Mouse (Mus musculus): Measurements from ENCODE around the gene Fam13a. TPM values are rescaled to one million over a fixed set of nuclear protein-coding genes. Genes with fewer than 3 reads are reported as not detected.

Gene Fam13a
- total RNA-seq, 2 experiments from 2014 or later = 17.3 to 22.0 TPM

GRCm38 (mm10) chr6:58946246-58946645, 78.1 kb downstream of the Fam13a start:
- intact Hi-C loops (cut with DNase I) = no loop called here

GRCm38 (mm10) chr6:58943958-58944357, 80.4 kb downstream of the Fam13a start:
- intact Hi-C loops (cut with DNase I) = no loop called here
- no peak for DNase-seq

More at GRCm38 (mm10) chr6:58946246-58946645, 78.1 kb downstream of the Fam13a start:
- no peak for DNase-seq

GRCm38 (mm10) chr6:58942276-58942675, 82.1 kb downstream of the Fam13a start:
- intact Hi-C loops (cut with DNase I) = no loop called here
- DNase-seq = no peak

DNA sequence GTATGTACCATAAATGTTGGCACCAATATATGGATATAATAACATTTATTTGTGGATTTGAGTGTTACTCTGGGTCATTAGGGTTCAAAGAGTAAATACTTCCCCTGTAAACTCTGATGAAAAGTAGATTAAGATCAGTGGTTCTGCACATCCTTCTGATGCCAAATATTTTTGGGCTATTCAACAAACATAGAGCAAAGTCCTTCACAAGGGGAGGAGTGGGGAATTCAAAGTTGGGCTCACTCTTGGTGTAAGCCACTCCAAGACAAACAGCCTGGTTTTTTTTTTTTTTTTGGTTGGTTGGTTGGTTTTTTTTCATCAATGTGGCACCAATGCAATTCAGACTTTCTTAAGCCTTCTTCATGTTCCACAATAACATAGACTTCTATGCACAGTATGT, 86.6 kb downstream of the Fam13a start:
- no peak for DNase-seq
- intact Hi-C loops (cut with DNase I) = no loop called here

DNA sequence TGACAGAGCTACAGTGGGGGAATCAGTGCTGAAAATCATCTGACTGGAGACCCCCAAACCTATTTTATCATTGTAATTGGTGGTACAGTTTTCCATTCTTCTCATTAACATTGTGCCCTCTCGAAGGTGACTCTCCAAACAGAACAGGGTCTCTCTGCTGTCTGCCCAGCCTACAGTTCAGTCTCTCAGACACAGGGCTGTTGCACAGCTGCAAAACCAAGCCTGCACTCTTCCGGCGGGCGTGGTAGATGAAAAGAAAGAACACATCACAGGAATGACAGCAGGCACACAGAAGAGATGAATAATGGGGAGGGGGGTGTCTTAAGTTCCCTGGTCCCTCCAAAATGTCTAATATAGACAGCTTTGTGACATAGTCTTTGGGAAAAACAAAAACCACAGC, 90.2 kb downstream of the Fam13a start:
- intact Hi-C loops (cut with DNase I) = loop anchor here (5.0 kb wide), 1 partner anchor 83 kb away; no protein-coding TSS in a partner anchor
- DNase-seq = no peak

- DNase-seq = no peak
- intact Hi-C loops (cut with DNase I) = loop anchor here (5.0 kb wide), 1 partner anchor 84 kb away; no protein-coding TSS in a partner anchor
Measured at GRCm38 (mm10) chr6:58933189-58933913, 91.0 kb downstream of the Fam13a start.

DNA sequence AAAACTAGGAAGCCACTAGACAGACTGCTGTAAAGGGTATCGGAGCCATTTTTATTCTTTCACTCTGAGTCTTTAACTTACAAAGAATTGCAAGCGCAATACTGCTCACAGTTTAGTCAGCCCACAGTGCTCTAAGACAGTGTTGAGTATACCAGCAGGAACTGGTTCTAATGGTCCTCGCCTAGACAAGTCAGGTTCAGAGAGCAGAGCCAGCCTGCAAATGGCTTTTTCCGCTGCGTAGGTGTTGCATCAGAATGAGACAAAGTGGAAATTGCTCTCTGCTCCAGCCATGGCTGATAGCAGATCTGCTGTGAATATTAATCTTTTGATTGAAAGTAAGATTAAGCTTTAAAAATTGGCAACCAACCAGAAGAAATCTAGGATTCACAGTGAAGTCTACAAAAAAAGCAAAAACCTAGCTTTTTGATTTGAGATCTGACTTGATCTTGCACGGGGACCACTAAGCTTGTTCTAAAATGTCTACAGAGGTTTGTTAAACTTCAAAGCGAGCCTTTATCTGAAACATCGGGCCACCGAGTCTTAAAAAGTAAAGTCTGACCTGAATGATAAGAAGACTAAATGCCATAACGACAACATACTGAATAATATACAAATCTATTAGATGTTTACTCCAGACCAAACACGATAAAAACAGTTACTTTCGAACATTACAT, 91.7 kb downstream of the Fam13a start:
- intact Hi-C loops (cut with DNase I) = loop anchor here (5.0 kb wide), 1 partner anchor 85 kb away; no protein-coding TSS in a partner anchor
- DNase-seq = no peak

DNA sequence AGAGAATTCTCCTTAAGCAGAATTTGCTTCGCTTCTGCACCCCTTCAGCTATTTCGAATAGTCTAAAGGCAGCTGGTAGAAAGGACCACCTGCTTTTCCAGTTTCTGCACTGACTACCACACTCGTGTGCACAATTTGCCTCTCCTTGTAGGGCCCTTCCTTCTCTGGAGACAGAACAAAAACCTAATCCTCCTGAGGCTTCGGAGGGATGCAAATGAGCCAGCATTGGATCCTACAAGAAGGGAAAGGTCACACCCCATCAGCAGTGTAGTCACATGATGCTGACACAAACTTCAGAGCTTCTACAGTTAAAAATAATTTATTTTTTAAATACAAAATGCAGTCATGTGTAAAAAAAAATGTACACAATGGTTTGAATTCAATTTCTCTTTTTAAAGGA, 93.2 kb downstream of the Fam13a start:
- no peak for DNase-seq

DNA sequence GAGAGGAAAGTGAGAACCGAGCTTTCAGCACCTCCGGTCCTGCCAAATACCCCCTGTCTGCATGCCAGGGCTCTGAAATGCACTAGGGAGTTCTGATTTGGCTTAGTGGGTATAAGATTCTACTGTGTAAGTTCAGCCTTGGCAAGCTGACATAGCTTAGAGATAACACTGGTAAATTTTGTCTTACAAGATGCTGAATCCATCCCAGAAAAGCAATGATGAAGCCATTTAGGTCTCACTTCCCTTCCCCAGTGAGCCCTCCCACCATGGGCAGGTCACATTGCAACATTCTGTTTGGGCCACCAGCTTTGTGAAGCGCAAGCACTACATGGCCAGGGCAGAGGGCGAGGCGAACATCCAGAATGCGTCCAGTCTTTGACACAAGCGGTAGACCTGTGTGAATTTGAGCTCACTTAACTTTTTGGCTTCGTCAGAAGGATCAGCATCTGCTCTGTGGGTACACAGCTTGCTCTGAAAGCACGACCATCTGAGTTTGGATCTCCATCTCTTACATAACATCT, 94.4 kb downstream of the Fam13a start:
- DNase-seq = peak; percentile 62 to 72
- intact Hi-C loops (cut with DNase I) = loop anchor here (5.0 kb wide), 1 partner anchor 87 kb away; no protein-coding TSS in a partner anchor

More for the DNA sequence above, 93.2 kb downstream of the Fam13a start:
- intact Hi-C loops (cut with DNase I) = loop anchor here (5.0 kb wide), 1 partner anchor 86 kb away; no protein-coding TSS in a partner anchor

DNA sequence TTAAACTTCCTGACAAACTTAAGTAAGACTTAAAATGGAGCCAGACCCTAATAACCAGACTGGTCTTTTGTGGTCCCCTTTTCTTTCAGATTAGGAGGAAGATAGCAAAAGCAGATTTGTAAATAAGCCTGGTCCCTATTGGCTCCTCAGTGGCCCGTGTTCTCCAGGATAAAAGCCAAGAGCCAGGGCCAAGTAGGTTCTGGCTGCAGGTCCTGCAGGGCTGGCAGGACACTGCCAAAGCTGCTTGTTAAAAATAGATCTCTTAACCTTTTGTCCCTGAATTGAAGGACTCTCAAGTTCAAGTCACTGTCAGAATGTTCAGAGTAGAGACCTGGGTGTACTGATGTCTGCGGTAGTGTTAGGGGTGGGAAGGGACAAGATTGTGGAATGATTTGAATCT, 96.5 kb downstream of the Fam13a start:
- intact Hi-C loops (cut with DNase I) = no loop called here
- DNase-seq = peak; percentile 38 to 75

DNA sequence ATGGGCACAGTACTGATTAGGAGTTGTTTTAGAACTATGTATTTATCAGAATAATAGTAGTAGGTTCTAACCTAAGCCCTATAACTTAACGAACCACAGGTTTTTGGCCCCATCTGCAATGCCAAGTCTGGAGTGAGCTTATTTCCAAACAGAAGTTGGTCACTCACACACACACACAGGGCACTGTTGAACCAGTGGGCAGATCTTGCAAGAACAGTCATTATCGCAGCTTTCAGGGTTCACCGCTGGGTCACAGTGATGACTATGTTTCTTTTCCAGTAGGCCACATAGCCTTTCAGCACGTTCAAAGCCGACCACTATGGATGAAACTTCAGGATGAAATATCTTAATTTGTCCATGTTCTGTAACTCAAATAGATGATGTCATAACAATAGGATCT, 101.8 kb downstream of the Fam13a start:
- intact Hi-C loops (cut with DNase I) = loop anchor here (2.0 kb wide), 1 partner anchor 258 kb away; no protein-coding TSS in a partner anchor
- no peak for DNase-seq

GRCm38 (mm10) chr6:58921623-58922022, 102.7 kb downstream of the Fam13a start:
- DNase-seq = no peak
- intact Hi-C loops (cut with DNase I) = loop anchor here (2.0 kb wide), 1 partner anchor 259 kb away; no protein-coding TSS in a partner anchor

DNA sequence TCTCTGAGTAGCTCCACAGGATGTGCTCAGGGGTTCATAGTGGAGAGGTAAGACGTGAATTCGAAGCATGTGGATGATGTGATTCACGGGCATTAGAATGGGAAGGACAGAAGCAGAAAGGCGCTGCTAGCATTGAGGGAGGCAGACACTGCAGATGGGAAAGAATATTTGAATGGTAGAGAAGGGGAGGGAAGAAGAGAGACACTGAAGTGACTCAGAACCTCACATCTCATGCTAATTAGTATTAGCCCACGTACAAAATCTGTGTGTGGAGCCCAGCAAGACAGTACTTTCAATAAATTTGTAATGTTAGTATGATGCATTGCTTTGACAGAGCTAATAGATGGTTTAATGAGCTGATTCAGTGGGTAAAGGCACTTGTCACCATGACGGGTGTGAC, 103.6 kb downstream of the Fam13a start:
- no peak for DNase-seq
- intact Hi-C loops (cut with DNase I) = no loop called here

DNA sequence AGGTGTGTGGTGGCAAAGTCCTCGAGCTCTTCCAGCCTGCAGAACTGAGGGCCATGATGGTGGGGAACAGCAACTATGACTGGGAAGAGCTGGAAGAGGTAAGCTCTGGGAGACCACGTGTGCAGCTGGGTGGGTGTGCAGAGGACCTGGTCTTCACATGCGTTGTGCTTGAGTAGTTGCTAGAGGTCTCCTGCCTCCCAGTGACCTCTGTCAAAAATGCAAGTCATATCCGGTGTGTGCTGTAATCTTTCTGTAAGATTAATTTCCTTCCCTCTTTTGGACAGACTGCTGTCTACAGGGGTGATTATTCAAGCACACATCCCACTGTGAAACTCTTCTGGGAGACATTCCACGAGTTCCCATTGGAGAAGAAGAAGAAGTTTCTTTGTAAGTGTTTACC, 107.9 kb downstream of the Fam13a start:
- intact Hi-C loops (cut with DNase I) = no loop called here
- no peak for DNase-seq

DNA sequence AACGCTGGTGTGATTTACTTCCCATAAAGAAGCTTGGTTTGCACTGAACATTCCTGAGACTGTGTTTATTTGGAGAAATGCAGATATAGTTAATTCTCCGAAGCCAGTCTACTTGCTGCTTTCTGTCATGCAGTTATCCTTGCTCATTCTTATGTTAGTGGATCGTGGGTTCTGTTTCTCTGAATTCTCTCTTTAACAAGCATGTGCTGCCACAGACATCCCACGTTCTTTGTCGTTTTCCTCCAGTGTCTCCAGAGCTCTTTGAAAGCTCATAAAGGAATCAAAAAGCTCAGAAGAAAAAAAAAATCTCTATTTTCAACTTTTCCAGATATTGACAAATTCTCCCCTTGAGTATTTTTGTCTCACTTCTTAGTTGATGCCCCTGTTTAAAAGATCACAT, 110.4 kb downstream of the Fam13a start:
- intact Hi-C loops (cut with DNase I) = no loop called here
- no peak for DNase-seq

- intact Hi-C loops (cut with DNase I) = no loop called here
- no peak for DNase-seq
Measured at GRCm38 (mm10) chr6:58913551-58913950, 110.8 kb downstream of the Fam13a start.

DNA sequence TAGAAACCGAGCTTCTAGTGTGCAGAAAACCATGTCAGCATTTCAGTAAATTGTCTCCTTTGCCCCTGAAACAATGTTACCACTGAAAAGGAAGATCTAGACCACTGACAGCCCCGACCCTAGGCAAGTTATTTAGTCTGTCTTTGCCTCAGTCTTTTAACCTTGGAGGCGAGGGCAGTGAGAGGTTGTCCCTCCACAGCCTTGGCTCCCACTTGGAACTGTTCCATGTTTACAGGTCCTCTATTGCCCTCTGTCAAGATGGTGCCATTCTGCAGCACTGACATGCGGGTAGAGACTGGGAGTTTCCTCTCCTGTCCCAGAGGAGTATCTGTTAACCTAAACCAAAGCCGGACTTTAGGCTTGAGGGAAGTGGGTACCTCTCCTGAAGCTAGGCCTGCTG, 111.5 kb downstream of the Fam13a start:
- DNase-seq = no peak
- intact Hi-C loops (cut with DNase I) = no loop called here

GRCm38 (mm10) chr6:58907791-58908190, 116.6 kb downstream of the Fam13a start:
- intact Hi-C loops (cut with DNase I) = no loop called here
- no peak for DNase-seq

DNA sequence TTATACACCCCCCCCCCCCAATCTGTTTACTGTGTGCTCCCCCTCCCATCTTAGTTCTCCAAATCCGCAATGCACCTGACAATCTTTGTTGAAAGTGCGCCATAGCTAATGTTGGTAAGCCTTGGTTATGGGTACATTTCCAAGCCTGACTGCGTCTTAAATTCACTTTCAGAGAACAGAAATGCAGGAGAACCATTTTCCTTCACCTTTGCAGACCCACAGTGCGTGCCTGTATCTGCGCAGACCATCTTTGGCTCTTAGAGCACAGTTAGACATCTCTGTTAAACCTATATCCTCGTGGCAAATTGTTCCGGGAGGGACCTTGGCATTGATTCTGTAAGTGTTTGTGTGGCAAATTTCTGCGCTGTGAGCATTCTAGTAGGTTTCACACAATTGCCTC, 117.0 kb downstream of the Fam13a start:
- intact Hi-C loops (cut with DNase I) = no loop called here
- no peak for DNase-seq

DNA sequence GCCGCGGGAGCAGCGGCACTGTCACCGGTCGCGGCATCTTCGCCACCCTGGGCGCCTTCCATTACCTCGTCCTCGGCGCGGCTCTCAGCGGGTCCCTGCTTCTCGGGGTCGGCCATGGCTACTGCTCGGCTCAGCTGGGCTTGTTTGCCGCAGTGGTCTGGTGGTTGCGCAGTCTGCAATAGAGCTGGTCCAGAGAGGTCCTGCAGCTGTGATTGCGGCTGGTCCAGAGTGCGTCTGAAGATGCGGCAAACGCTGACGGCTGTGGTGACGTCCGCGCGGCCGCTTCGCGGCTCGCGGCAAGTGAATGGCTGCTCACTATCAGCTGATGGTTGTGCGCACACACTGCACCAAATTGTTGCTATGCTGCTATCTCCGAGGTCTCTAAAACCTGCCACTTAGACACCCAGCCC, 117.5 kb downstream of the Fam13a start, which contains the start of gene Nap1l5:
Gene Nap1l5, minus strand, starts transcription at position 225 of the 410 bp plus-strand sequence.
- intact Hi-C loops (cut with DNase I) = no loop called here

DNA sequence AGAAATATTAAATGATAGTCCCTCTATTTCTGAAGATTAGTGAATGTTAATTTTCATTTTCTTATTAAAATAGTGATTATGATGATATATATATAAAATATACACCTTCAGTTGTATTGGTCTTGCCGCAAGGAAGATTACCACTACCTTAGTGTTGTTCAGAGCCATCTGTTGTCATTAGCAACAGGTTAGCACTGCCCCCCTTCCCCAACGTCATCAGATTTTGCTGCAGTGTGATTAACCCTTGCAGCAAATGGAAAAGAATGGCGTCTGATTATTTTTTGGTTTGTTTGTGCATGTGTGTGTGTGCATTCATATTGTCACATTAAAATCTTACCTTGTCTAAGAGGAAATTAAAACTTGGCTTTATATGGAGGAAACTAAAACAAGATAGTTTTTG, 119.8 kb downstream of the Fam13a start:
- no peak for DNase-seq
- intact Hi-C loops (cut with DNase I) = no loop called here

More for the DNA sequence above, 117.5 kb downstream of the Fam13a start, which contains the start of gene Nap1l5:
- peak in 1 of 2 experiments; percentile 16 for DNase-seq
